Mouse (Mus musculus): Measurements from ENCODE around the gene Cdh20. TPM values are rescaled to one million over a fixed set of nuclear protein-coding genes. Genes with fewer than 3 reads are reported as not detected.

Gene Cdh20
- polyA plus RNA-seq, 1 experiment = not detected

- H3K27me3 ChIP-seq (ENCODE audit: control insufficient read depth) = no peaks in the 10 kb centered on the region
- TF ChIP-seq GATA1 (IDR thresholded peaks at IDR 0.05; ENCODE audit: low read length) (no peak), TAL1 (IDR thresholded peaks at IDR 0.05; ENCODE audit: low read length) (no peak)
- peaks cover 4% of the 10 kb centered on the region; the same call in 1 of the 2 replicates for H3K9me3 ChIP-seq (ENCODE audit: control insufficient read depth, low read length)
- no peaks in the 10 kb centered on the region for H3K4me1 ChIP-seq (ENCODE audit: control insufficient read depth)
- H3K4me3 ChIP-seq (replicated peaks) = no peak overlapping the region
- no peaks in the 10 kb centered on the region for H3K36me3 ChIP-seq (ENCODE audit: control insufficient read depth)
These were observed 273.3 kb downstream of the Cdh20 start for GRCm38 (mm10) chr1:105041668-105042067.
